Mouse (Mus musculus): ENCODE results near the gene Pld6.

Pld6 gene

DNA sequence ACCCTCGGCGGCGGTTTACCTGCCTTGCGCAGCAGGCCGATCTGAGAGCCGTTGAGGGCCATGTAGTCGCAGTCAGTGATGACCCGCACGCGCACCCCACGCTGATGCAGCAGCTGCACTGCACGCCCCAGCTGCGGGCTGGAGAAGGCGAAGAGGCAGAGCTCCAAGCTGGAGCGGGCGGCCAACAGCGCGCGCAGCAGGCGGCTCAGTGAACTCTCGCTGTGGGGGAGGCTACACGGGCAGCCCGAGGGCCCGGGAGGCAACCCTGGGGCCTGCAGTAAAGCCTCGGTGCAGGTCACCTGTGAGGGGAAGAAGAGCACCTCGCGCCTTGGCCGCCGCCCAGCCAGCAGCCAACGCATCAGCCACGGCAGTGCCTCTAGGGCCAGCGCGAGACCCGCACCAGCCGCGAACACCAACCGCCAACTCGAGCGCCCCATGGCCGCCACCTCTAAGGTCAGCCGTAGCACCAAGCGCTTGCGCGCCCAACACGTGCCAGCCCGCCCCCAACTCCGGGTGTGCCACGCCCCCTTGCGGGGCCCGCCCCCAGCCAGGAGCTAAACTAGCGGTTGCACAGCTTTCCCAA, at the start of gene Pld6:
Gene Pld6 (minus strand): TSS at position 447 of the 583 bp plus-strand sequence.
- peak; percentile 22 to 43 for DNase-seq

GRCm38 (mm10) chr11:59821625-59822024, 34.2 kb upstream of the Pld6 start:
- DNase-seq: no peak

DNA sequence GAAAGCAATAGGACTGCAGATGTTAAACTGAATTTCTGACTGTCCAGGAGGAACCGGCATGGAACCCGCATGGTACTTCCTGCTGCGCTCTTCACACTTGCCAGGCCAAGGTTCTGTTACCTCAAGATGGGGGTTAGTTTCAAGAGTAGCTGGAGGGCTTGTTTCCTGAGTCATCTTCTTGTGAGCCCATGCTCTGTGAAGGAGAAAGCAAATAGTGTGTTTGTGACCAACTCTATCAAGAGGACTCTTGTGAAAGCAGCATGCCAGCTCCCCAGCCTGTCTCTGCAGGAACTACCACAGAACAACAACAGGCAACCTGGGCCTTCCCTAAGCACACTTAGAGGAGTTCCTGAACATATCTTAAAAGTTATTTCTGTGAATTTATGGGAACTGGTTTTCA, 30.5 kb upstream of the Pld6 start:
- no peak for DNase-seq

DNA sequence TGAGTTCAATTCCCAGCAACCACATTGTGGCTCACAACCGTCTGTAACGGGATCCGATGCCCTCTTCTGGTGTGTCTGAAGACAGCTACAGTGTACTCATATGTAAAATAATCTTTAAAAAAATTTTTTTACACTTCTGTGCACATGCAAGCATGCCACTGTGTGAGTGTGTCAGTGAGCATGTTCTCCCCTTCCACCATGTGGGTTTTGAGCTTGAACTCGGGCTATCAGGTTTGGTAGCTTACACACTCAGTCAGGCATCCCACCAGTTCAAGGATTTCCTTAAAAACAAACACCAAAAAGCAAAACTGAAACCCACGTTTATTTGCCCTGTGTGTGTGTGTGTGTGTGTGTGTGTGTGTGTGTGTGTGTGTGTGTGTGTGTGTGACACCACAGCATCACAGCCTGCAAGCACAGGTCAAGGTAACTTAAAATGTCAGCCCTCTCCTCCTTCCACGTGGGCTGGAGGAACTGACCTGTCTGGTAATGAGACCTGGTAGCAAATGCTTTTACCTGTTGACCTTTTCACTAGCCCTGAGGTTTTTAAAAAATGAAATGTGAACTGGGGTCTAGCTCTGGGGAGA, 28.1 kb upstream of the Pld6 start:
- DNase-seq: no peak

GRCm38 (mm10) chr11:59814936-59815335, 27.5 kb upstream of the Pld6 start:
- DNase-seq: no peak

DNA sequence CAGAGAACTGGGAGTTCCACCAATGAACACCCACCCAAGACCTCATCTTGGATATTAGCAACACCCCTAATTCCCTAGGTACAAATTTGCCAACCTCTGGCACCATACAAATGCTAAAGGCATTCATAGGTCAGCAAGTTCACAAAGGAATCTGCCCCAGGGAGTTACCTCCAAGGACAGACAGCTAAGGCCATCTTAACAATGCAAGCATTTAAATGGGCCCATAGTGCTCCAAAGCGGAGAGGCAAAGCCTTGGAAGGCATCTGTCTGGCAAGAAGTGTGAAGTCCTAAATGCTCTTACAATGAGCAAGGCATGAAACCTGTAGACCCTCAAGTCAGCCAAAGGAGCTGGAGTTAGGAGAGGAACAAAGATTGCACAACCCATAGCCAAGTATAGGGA, 26.9 kb upstream of the Pld6 start:
- no peak for DNase-seq

DNA sequence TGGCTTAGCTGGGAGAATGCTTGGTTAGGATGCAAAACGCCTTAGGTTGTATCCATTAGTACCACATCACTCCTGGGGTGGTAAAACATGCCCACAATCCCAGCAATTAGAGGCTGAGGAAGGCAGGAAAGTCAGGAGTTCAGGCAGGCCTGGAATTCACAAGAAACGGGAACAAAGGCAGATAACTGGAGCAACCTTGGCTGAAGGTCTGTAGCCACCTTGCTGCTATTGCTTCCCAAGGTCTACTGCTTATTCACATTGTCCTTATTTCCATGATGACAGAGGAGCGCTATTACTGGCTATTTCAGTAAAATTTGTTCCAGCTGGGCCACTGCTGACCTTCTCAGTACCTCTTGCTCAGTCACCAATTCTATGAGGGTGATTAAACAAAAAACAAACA, 25.8 kb upstream of the Pld6 start:
- no peak for DNase-seq

DNA sequence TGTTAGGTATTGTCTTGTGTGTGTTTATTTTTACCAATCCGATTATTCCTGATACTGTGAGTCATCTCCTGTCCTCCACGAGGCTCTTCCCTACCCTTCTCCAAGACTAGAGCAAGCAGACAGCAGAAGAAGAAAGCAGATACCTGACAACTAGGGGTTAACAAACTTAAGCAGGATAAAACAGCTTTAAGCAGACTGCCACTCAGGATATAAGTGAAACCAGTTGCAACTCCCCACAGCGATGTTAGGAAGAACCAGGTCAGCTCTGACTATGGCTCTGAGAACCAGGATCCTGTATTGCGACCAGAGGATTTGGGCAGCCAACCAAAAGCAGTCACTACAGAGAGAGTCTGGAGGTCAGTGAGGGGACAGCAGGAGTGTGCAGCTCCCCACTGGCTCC, 23.8 kb upstream of the Pld6 start:
- no peak for DNase-seq

DNA sequence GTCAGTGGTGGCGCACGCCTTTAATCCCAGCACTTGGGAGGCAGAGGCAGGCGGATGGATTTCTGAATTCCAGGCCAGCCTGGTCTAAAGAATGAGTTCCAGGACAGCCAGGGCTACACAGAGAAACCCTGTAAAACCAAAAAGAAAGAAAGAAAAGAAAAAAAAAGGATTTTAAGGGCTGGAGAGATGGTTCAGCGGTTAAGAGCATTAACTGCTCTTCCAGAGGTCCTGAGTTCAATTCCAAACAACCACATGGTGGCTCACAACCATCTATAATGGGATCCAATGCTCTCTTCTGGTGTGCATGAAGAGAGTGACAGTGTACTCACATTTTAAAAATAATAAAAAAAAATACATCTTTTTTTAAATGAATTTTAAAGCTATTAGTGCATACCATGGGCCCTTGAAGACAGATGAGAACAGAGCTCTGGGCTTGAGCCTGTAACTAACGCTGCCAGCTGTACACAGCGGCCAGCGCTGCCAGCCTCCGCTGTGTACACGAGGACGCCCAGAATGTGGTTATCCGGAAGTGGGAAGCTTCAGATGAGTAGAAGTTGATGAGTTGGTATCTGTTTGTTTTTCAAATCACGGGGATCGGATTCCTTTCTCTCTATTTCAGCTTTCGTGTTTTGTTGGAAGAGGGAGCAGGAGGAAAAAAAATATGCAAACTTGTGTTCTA, 23.2 kb upstream of the Pld6 start:
- DNase-seq: no peak

DNA sequence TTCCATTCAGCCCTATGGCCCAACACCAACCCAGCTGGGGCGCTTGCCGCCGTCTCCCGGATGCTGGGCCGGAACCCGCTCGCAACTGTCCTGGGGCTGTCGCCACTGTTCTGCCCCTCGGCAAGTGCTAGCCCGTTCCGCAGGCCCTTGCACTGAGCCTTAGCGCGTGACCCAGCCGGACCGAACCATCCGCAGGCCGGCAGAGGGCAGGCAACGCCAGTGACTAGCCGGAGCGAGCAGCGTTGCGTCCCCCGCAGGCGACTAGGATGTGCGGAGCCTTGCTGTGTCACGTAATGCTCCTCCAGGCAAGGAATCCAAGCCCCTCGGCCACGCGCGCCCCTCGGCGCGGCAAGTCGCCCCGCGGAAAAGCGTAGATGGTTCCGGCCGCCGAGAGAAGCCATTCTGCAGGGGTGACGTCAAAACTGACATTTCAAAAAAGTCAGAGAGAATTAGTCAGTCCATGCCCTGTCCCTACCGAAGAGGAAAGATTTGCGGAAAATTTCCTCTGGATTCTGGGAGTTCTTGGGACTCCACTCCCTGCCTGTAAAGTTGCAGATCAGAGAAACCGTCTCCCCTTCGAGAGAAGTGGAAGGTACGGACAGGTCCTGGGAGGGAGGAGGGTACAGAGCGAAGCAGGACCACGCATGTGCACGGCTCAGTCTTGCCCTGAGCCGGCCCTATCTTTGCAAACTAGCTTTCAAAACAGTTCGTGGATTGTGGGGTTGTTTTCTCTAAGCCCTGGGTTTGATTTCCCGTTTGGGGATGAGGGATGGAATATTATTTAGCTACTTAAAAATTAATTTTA, 22.4 kb upstream of the Pld6 start, which contains the start of gene Flcn:
Gene Flcn (minus strand): TSS at position 347 of the 805 bp plus-strand sequence.
- DNase-seq: peak; percentile 76 to 82

DNA sequence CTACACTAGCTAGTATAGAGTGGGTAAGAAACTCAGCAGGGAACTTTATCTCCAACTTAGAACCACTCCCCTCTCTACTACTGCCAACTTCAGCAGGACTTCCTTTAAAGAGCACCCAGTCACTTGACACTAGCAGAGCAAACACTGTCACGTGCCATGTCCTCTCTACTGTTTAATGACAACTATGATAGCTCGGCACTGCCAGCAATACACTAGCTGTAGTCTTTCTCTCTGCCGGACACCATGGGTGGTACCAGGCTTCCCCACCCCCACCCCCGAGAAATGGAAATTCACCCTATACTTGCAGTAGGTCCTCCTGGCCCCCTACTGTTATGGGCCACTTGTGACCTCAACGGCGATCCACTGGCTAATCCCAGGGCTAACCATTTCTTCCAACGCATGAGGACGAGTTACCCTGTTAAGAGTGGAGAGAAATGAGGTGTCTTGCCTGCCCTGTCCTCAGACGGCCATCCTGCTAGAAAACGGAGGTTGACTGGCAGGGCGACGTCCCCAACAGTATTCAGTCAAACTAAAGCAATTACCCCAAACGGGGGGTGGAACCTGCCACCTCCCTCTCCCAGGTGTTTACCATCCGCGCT, 21.7 kb upstream of the Pld6 start:
- no peak for DNase-seq

GRCm38 (mm10) chr11:59808170-59808960, 20.9 kb upstream of the Pld6 start:
- DNase-seq: no peak

DNA sequence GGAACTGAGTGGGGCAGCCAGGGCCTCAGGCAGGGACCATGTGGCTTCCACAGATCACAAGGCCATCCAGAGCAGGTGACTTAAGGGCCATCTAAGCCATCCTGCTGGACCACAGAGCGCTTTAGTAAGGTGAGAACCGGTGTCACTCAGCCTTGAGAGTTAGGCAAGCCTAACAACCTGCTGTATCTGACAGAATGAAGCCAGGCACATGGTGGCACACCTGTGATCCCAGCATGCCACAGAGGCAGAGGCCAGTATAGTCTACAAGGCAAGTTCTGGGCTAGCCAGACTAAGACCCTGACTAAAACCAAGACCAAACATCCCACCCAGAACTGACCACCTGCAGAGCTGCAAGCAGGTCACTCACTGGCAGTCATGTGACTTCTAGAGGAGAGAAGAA, 18.2 kb upstream of the Pld6 start:
- no peak for DNase-seq

- DNase-seq: no peak
Observed at GRCm38 (mm10) chr11:59805256-59805655, 17.8 kb upstream of the Pld6 start.

DNA sequence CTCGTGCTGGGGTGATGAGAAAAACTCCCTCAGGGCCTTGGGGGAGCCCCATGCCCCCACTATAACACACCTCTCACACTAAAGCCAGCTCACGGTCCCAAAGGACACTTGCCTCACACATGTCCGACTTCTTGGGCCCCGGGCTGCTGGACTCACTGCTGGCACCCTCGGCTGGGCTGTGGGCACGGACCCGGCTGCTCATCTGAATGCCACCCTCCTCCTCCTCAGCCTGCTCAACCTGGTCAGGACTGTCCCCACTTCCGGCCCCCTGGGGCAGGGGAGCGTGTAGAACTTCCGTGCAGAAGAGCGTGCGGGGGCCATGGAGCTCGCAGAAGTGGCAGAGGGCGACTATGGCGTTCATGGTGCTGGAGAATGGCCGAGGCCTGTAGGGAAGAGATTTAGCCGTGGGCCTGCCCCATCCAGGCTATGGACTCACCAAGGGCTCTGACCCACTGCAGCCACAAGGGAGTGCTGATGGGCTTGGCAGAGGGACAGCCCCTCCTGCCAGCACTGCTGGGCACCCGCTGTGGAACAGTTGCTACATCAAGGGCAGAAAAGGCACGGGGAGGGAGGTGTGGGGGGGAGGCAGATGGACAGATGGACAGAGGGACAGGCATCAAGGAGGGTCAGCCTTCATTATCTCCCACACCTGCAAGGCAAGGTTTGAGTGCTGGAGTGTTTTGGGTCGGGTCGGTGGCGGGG, 17.1 kb upstream of the Pld6 start:
- no peak for DNase-seq

- no peak for DNase-seq
Observed at GRCm38 (mm10) chr11:59803516-59803915, 16.1 kb upstream of the Pld6 start.

DNA sequence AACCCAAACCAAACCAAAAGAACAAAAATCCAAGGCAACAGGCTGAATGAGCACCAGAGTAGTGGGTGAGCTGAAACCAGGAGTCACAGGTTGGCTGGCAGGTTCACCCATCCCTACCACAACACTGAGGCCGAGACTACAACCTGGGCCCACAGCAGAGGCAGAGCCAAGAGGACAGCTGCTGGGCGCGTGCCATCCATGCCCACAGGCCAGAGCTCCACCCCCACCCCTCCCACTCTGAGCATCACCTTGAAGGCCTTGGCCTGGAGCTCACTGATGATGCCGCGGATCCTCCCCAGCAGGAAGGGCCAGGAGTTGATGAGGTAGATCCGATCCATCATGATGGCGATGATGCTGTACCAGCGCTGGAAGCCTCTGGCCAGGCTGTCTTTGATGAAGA, 14.4 kb upstream of the Pld6 start:
- no peak for DNase-seq

DNA sequence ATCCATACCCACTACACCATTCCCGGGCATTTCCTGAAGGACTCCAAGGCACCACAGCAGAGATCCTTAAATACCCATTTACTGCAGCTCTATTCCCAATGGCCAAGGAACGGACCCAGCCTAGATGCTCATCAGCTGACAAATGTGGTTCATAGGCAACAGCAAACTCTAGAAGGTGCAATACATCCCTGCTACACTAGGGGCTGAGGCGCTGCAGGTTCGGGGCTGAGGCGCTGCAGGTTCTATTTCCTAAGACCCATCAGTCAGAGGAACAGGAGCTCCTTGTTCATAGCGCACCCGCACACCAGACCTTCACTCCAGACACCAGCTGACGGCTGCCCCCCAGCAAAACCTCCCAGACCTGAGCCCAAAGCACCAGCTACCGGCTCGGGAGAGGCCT, 13.0 kb upstream of the Pld6 start:
- DNase-seq: no peak

DNA sequence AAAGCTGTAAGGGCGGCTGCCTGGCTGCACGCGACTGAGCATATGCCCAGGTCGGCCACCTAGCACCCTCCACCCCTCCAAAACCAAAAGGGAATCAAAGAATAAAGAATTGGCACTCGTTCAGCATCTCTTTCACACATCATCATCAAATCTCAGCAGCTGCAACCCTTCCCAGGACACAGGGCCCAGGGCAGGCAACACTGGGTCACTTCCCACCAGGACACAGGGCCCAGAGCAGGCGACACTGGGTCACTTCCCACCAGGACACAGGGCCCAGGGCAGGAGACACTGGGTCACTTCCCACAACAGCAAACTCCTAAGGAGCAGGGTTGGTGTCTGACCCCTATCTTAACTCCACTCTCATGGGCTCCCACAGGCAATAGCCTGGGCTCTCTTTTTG, 5.9 kb upstream of the Pld6 start:
- DNase-seq: no peak

GRCm38 (mm10) chr11:59789311-59789710, 1.9 kb upstream of the Pld6 start:
- DNase-seq: no peak

GRCm38 (mm10) chr11:59786444-59787198, 824 bp downstream of the Pld6 start:
- DNase-seq: no peak

Measured in spleen, adult 18-20 months (tissue).